Mouse (Mus musculus): ENCODE measurements at regions not wholly inside any gene's neighbourhood (a gene's known extent, or its start where the extent isn't known, plus 50 kb on each side); places are given as distances from the start of the nearest gene placed in this dataset.

DNA sequence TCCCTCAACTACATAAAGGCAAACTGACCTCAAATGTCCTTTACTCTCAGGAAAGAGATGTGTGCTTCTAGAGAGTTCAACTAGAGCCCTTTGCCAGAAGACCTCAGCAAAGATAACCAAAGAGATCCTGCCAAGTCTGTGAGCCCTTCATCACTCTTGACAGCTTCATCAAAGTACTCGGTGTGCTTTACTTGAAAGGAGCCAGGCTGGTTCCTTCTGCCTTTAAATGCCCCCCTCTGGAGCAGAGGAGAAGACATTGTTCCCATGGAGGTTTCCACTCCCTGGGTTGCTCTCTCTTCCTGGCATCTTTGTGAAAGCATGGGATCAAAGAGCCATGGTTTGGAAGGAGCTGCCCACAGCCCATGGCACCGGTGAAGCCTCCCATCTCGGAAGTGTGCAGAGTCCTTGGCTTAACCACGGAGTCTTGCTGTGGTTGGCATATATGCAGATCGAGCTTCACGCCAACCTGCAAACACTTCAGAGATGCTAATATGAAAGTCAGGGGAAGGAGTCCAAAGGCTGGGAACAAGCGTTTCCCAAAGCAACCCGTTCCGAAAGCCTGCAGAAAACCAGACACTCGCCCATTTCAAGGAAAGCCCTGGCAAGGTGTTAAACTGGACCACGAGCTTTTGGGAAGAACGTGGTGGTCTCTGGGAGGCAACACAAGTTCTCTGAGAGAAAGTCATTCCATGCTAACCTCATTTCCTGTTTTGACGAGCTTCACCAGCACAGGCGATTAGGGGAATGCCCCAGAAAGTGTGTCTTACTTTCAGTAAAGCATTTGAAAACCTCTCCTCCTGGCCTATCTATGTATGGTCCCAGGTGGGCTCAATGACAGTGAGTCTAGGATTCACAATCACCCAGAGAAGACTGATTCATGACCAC, 223.5 kb upstream of the Spdye4c start:
- in situ Hi-C loops (cut with MboI; ENCODE audit: low pct_unique_long_range_greater_than_20kb), result no loop called here
- H3K27me3 ChIP-seq, result no peaks in the 10 kb centered on the region
- DNase-seq (ENCODE audit: low read depth, low spot score) (no peak), ATAC-seq (no peak)
- CTCF ChIA-PET, result no interaction called here
- POLR2A ChIA-PET, result no interaction called here
- TF ChIP-seq CTCF (IDR thresholded peaks at IDR 0.05), result no peak

DNA sequence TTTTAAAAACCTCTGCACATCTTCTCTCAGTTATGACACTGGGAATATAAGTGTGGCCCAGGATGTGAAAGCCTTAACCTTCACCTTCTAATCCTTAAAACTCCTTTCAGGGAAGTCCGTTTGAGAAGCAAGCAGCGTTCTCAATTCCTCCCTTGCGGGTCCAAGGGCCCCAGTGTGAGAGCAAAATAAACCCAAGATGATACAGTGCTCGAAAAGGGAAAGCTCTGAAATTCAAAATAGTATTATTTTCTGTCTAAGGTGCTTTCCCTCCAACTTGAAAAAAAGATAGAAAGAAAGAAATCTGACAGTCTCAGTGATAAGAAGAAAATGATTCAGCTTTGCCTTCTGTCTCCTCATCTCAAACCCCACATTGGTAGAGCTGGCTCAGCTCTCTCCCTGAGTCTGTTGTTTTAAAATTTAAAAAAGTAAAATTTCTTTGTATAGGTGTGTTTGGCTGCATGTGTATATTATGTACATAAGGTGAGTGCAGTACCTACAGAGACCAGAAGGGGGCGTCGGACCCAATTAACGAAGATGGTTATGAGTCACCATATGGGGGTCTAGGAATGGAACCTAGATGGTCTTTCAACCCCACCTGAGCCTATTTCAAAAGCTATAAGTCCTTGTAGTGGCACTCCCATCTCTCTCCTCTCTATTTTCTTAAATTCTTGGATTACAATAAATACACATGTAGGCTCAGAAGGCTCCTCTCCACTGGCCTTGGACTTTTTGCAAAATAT, 222.3 kb upstream of the Spdye4c start:
- no peaks in the 10 kb centered on the region for H3K27me3 ChIP-seq
- DNase-seq (ENCODE audit: low read depth, low spot score) (no peak), ATAC-seq (no peak)
- in situ Hi-C loops (cut with MboI; ENCODE audit: low pct_unique_long_range_greater_than_20kb), result no loop called here
- ChIA-PET POLR2A (no interaction called here), CTCF (interaction anchor here (1.0 to 1.6 kb wide), 2 partner anchors 13 to 14 kb away, joined by 4 to 5 read pairs; no protein-coding TSS in a partner anchor)
- TF ChIP-seq CTCF (IDR thresholded peaks at IDR 0.05), result no peak

DNA sequence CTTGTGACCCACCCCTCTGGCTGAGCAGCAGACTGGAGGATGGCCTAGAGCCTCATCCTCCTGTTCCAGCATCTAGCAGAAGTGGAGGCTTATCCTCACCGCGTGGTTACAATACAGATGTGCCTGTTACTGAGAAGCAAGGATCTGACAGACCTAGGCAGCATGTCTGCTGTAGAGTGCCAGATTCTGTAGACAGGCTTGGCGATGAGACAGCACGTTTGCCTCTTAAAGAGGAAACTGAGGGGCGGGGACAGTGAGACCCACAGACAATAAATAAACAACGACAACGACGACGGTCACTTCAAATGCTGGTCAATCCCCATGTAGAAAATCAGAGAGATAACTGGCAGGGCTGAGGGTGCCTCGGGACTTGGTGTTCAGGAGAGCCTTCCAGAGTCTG, 220.2 kb upstream of the Spdye4c start:
- in situ Hi-C loops (cut with MboI; ENCODE audit: low pct_unique_long_range_greater_than_20kb), result no loop called here
- DNase-seq (ENCODE audit: low read depth, low spot score) (no peak), ATAC-seq (no peak)
- H3K27me3 ChIP-seq, result no peaks in the 10 kb centered on the region
- ChIA-PET POLR2A (no interaction called here), CTCF (no interaction called here)
- no peak for TF ChIP-seq CTCF (IDR thresholded peaks at IDR 0.05)

DNA sequence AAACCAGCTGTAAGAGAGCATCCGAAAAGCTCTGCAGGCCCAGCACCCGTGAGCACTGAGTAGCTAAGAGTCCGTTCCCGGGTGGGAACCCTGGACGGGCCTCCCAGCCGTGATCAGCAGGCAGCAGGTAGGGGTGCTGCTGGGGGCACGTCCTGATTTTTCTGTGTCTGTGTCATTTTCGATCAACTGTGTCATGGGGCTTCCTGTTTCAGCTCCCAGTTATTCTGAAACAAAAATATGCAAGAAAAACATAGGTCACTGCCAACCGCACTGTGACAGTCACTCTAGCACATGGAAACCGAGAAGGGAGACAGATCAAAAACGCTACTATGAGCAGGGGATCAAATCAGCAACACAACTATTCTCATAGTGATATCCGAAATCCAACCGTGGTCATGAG, 218.8 kb upstream of the Spdye4c start:
- no peak for ATAC-seq
- in situ Hi-C loops (cut with MboI; ENCODE audit: low pct_unique_long_range_greater_than_20kb), result no loop called here
- POLR2A ChIA-PET, result no interaction called here
- CTCF ChIA-PET, result interaction anchor here (0.7 to 1.0 kb wide), 2 partner anchors 8 to 9 kb away, joined by 3 read pairs; no protein-coding TSS in a partner anchor
- no peak for TF ChIP-seq CTCF (IDR thresholded peaks at IDR 0.05)
- H3K27me3 ChIP-seq, result no peaks in the 10 kb centered on the region
- DNase-seq (ENCODE audit: low read depth, low spot score), result no peak

DNA sequence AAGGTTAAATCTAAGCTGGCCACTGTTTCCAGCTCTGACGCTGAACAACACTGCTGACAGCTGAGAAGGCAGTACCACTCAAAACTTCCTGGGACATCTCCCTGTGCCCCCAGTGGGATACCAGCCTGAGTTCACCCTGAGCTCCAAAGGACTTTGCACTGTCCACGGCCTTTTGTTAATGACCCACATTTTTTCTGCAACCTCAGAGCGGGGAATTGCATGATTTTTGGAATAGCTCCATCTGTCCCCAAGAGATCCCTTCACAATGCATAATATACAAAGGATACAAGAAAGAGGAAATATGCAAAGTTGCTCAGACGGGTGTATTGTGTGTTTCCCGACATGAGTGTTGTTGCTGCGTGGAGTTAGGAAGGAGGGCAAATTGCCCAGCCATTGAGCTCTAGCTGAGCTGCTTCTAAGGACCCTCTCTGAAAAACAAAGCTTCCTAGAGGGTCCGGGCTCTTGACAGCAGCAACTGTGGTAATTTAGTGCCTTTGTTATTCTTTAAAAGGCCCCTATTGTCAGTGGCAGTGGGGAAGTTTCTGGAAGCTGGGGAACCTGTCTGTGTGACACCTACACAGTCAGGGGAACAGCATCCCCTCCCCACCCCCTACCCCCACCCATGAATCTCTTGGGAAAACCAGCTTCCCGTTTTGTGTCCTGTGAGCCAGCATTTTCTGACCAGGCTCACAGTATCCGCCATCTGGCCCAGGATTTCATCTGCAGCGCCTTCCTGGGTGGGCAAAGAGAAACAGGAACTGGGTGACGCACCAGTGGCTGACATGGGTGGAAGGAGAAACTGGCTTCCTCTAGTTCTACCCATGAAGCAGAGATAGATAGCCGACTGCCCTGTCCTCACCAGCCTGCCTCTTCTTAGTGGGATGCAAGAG, 217.4 kb upstream of the Spdye4c start:
- TF ChIP-seq CTCF (IDR thresholded peaks at IDR 0.05), result no peak
- ChIA-PET CTCF (interaction anchor here (1.2 to 2.5 kb wide), 2 partner anchors 14 to 250 kb away, joined by 4 to 8 read pairs; no protein-coding TSS in a partner anchor), POLR2A (interaction anchor here (0.6 to 1.3 kb wide), 3 partner anchors 18 to 103 kb away, joined by 3 to 4 read pairs (median 3); no protein-coding TSS in a partner anchor)
- no peaks in the 10 kb centered on the region for H3K27me3 ChIP-seq
- ATAC-seq (no peak), DNase-seq (ENCODE audit: low read depth, low spot score) (no peak)
- in situ Hi-C loops (cut with MboI; ENCODE audit: low pct_unique_long_range_greater_than_20kb), result no loop called here

DNA sequence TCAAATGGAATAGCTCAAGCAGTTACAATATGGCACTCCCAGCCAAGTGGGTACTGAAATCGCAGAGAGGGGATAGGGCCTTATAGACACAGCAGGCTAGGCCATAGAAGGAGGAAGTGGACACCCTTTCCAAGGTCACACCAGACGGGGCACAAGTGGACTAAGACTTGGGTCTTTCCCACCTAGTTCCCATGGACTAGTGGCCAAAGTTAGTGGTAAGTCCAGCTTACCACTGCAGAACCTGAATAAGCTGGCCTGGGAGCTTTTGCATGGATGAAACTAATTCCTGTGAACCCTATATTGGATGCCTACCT, 216.8 kb upstream of the Spdye4c start:
- ATAC-seq (no peak), DNase-seq (ENCODE audit: low read depth, low spot score) (no peak)
- ChIA-PET POLR2A (interaction anchor here (0.6 to 1.3 kb wide), 3 partner anchors 19 to 104 kb away, joined by 3 to 4 read pairs (median 3); no protein-coding TSS in a partner anchor), CTCF (interaction anchor here (1.2 to 2.5 kb wide), 2 partner anchors 15 to 251 kb away, joined by 4 to 8 read pairs; no protein-coding TSS in a partner anchor)
- no peak for TF ChIP-seq CTCF (IDR thresholded peaks at IDR 0.05)
- H3K27me3 ChIP-seq, result no peaks in the 10 kb centered on the region
- in situ Hi-C loops (cut with MboI; ENCODE audit: low pct_unique_long_range_greater_than_20kb), result no loop called here

DNA sequence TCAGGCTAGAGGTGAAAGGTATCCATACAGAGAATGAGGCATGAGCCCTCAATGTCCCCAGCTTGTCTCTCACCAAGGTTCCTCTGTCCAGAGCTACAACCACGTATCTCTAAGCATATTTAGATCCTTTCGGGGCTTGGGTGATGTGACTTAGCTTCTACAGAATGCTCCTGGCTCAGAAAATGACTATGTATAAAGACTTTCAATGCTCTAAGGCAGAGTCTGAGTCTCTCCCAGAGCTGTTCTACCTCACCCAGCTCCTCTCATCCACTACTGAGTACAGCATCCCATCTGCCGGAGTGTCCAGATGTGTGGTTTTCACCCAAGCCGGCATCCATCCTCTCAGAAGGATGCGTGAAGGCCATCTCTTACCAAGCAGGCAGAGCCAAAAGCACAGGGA, 216.1 kb upstream of the Spdye4c start:
- ATAC-seq, result no peak
- no peak for DNase-seq (ENCODE audit: low read depth, low spot score)
- in situ Hi-C loops (cut with MboI; ENCODE audit: low pct_unique_long_range_greater_than_20kb), result loop anchor here (5.0 kb wide), 1 partner anchor 168 kb away; no protein-coding TSS in a partner anchor
- POLR2A ChIA-PET, result no interaction called here
- CTCF ChIA-PET, result interaction anchor here (0.9 to 2.5 kb wide), 4 partner anchors 11 to 252 kb away, joined by 3 to 8 read pairs (median 5); no protein-coding TSS in a partner anchor
- no peak for TF ChIP-seq CTCF (IDR thresholded peaks at IDR 0.05)
- H3K27me3 ChIP-seq, result no peaks in the 10 kb centered on the region

DNA sequence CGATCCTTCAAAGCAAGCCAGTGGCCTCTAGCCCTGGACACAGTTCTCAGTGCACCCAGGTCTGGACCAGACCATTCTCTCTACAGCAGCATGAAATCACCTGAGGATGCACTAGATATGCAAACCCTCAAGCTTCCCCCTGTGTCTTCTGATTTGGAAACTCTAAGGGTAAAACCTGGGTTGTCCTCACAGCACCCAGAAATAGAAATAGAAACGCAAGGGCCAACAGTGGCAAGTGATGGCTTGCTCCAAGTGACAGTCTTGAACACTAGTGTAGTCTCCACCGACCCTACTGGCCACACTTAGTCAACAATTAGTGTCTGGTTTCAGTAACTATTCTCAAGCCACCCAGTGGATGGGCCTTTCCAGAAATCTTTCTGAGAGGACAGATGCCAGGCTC, 215.2 kb upstream of the Spdye4c start:
- ChIA-PET POLR2A (interaction anchor here (0.6 kb wide), 1 partner anchor 473 kb away, joined by 5 read pairs; no protein-coding TSS in a partner anchor), CTCF (interaction anchor here (2.2 kb wide), 1 partner anchor 12 kb away, joined by 6 read pairs; no protein-coding TSS in a partner anchor)
- ATAC-seq (no peak), DNase-seq (ENCODE audit: low read depth, low spot score) (no peak)
- no peak for TF ChIP-seq CTCF (IDR thresholded peaks at IDR 0.05)
- H3K27me3 ChIP-seq, result no peaks in the 10 kb centered on the region
- in situ Hi-C loops (cut with MboI; ENCODE audit: low pct_unique_long_range_greater_than_20kb), result loop anchor here (5.0 kb wide), 1 partner anchor 169 kb away; no protein-coding TSS in a partner anchor

DNA sequence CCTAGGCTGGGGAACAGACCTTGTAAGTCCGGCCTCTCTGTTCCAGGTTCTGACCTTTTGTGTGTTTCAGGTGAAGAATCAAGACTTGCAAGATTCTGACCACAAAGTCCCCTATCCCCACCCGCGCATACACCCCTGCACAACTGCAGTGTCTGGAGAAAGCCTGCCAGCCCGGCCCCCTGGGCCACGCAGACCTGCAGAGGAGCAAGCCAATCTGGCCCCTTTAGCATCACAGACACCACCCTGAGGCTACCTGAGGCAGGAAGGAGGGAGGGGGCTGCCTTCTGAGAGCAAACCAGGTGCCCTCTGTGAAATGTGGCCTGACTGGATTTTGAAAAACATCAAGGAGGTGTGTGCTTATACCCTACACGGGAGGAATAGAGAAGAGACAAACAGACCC, 213.8 kb upstream of the Spdye4c start:
- no peak for DNase-seq (ENCODE audit: low read depth, low spot score)
- CTCF ChIA-PET, result no interaction called here
- in situ Hi-C loops (cut with MboI; ENCODE audit: low pct_unique_long_range_greater_than_20kb), result loop anchor here (5.0 kb wide), 1 partner anchor 170 kb away; no protein-coding TSS in a partner anchor
- POLR2A ChIA-PET, result no interaction called here
- no peak for TF ChIP-seq CTCF (IDR thresholded peaks at IDR 0.05)
- ATAC-seq, result no peak
- H3K27me3 ChIP-seq, result no peaks in the 10 kb centered on the region

DNA sequence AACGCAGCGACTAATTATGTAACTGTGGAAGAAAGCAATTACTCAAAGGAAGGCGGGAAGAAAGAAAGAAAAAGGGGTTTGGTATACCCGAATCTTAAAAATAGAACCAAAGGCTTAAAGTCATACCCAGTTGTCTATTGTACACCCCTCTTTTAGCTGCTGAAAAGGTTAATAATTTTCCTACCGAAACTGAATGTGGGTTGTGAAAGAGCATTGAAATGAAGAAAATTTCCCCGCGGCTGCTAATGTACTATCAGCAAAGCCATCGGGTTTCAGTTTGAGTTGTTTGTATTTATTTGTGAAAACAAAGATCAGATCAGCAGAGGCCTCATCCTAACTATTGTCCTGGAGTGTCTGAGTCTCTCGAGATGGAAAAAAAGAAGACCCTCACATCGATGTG, 213.3 kb upstream of the Spdye4c start:
- ATAC-seq (no peak), DNase-seq (ENCODE audit: low read depth, low spot score) (no peak)
- ChIA-PET POLR2A (no interaction called here), CTCF (no interaction called here)
- in situ Hi-C loops (cut with MboI; ENCODE audit: low pct_unique_long_range_greater_than_20kb), result loop anchor here (5.0 kb wide), 1 partner anchor 170 kb away; no protein-coding TSS in a partner anchor
- no peaks in the 10 kb centered on the region for H3K27me3 ChIP-seq
- TF ChIP-seq CTCF (IDR thresholded peaks at IDR 0.05), result no peak
